Comparison of ENCODE assay signal across 8 mouse cellular contexts in the genomic region with DNA sequence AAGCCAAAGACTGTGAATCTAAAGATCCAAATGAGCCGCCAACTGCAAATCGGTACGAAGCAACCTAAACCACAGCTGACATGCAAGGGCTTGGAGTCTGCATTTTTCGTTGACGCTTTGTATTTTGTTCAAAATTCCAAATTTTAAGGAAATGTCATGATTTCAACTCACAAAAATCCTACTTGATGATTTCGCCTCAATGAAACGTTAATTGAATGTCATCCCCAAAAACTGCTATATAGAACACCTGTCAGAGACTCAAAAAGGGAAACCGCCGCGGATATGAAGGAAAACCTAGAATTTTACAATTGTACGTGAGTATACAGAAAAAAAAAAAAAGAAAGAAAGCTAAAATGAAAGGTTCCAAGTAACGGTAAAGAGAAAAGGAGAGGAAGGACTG. TPM values are rescaled to one million over a fixed set of nuclear protein-coding genes. Genes with fewer than 3 reads are reported as not detected.
DNase-seq lines count a peak whose midpoint lies in the region; ATAC-seq and TF ChIP-seq lines count a peak whose summit lies in the region.

No protein-coding gene starts in this region.

- H3K4me2 ChIP-seq in kidney, postnatal 0 days (ENCODE audit: low read length): peak overlapping the region; percentile 72
- H3K4me2 ChIP-seq in hindbrain, embryonic 16.5 days (ENCODE audit: low read length): peak overlapping the region; percentile 62
- peak overlapping the region; percentile 68 for H3K4me2 ChIP-seq in midbrain, embryonic 16.5 days (ENCODE audit: low read length)

- H3K27ac ChIP-seq in kidney, postnatal 0 days: peak overlapping the region; percentile 93
- peak overlapping the region; percentile 99 for H3K27ac ChIP-seq in embryonic facial prominence, embryonic 10.5 days (replicated peaks)
- peak overlapping the region; percentile 100; the same call in 1 of the 2 replicates for H3K27ac ChIP-seq in hindbrain, embryonic 16.5 days (ENCODE audit: low read depth, low read length)
- H3K27ac ChIP-seq in midbrain, embryonic 16.5 days (ENCODE audit: low read length): peak overlapping the region; percentile 99

- H3K27me3 ChIP-seq in kidney, postnatal 0 days (ENCODE audit: insufficient read depth, low read length): no peaks in the 10 kb centered on the region
- H3K27me3 ChIP-seq in embryonic facial prominence, embryonic 10.5 days (replicated peaks; ENCODE audit: low read depth, poor library complexity, severe bottlenecking): no peaks in the 10 kb centered on the region
- H3K27me3 ChIP-seq in hindbrain, embryonic 16.5 days (replicated peaks; ENCODE audit: control insufficient read depth, insufficient read depth, low read length): no peaks in the 10 kb centered on the region
- no peaks in the 10 kb centered on the region for H3K27me3 ChIP-seq in midbrain, embryonic 16.5 days (ENCODE audit: control insufficient read depth, insufficient read depth, low read depth, low read length)

- H3K9me3 ChIP-seq in kidney, postnatal 0 days (replicated peaks; ENCODE audit: low read length): no peaks in the 10 kb centered on the region
- H3K9me3 ChIP-seq in embryonic facial prominence, embryonic 10.5 days: no peaks in the 10 kb centered on the region
- H3K9me3 ChIP-seq in hindbrain, embryonic 16.5 days (ENCODE audit: control insufficient read depth, low read length): no peaks in the 10 kb centered on the region
- H3K9me3 ChIP-seq in midbrain, embryonic 16.5 days (replicated peaks; ENCODE audit: control insufficient read depth, low read length, poor library complexity, severe bottlenecking): no peaks in the 10 kb centered on the region

- H3K4me1 ChIP-seq in kidney, postnatal 0 days (replicated peaks; ENCODE audit: insufficient read depth, low read length): 0 out of 2 replicates have a peak, but pooled peaks cover 4% of the 10 kb centered on the region
- peaks cover 48% of the 10 kb centered on the region for H3K4me1 ChIP-seq in embryonic facial prominence, embryonic 10.5 days
- peaks cover 15% of the 10 kb centered on the region for H3K4me1 ChIP-seq in hindbrain, embryonic 16.5 days (ENCODE audit: control insufficient read depth, insufficient read depth, low read depth, low read length)
- H3K4me1 ChIP-seq in midbrain, embryonic 16.5 days (ENCODE audit: control insufficient read depth, insufficient read depth, low read length): peaks cover 30% of the 10 kb centered on the region

- no peak for TF ChIP-seq CTCF in kidney, postnatal 0 days (IDR thresholded peaks at IDR 0.05; ENCODE audit: low read depth)

- ATAC-seq in kidney, postnatal 0 days (replicated peaks; ENCODE audit: low FRiP score, low read depth): no peak
- no peak for ATAC-seq in hindbrain, embryonic 16.5 days
- ATAC-seq in midbrain, embryonic 16.5 days: no peak

- no peak for DNase-seq in kidney, postnatal 0 days (ENCODE audit: low spot score)
- DNase-seq in kidney, postnatal 4 days: no peak
- DNase-seq in embryonic facial prominence, embryonic 10.5 days (ENCODE audit: low spot score): no peak
- no peak for DNase-seq in frontal cortex, postnatal 36 days (ENCODE audit: low spot score in 2 of 2)
- DNase-seq in adrenal gland, postnatal 4 days (ENCODE audit: low spot score in 2 of 2): no peak
- DNase-seq in kidney, adult 18-20 months: no peak

- H3K4me3 ChIP-seq in kidney, postnatal 0 days (replicated peaks; ENCODE audit: low read depth, low read length): peak overlapping the region; percentile 92
- H3K4me3 ChIP-seq in embryonic facial prominence, embryonic 10.5 days: peak overlapping the region; percentile 96
- H3K4me3 ChIP-seq in hindbrain, embryonic 16.5 days (ENCODE audit: low read length): peak overlapping the region; percentile 91
- H3K4me3 ChIP-seq in midbrain, embryonic 16.5 days (ENCODE audit: low read depth, low read length): peak overlapping the region; percentile 90

- peaks cover 18% of the 10 kb centered on the region for H3K36me3 ChIP-seq in kidney, postnatal 0 days (ENCODE audit: insufficient read depth, low read length)
- H3K36me3 ChIP-seq in embryonic facial prominence, embryonic 10.5 days (replicated peaks): peaks cover 43% of the 10 kb centered on the region
- no peaks in the 10 kb centered on the region; the same call in 1 of the 2 replicates for H3K36me3 ChIP-seq in hindbrain, embryonic 16.5 days (ENCODE audit: control insufficient read depth, insufficient read depth, low read length)
- peaks cover 8% of the 10 kb centered on the region for H3K36me3 ChIP-seq in midbrain, embryonic 16.5 days (ENCODE audit: control insufficient read depth, insufficient read depth, low read length)

- peak overlapping the region; percentile 94 for H3K9ac ChIP-seq in kidney, postnatal 0 days (ENCODE audit: low read depth, low read length)
- peak overlapping the region; percentile 98 for H3K9ac ChIP-seq in hindbrain, embryonic 16.5 days (ENCODE audit: low read depth, low read length)
- H3K9ac ChIP-seq in midbrain, embryonic 16.5 days (ENCODE audit: low read depth, low read length): peak overlapping the region; percentile 93

- 16% methylated on average over 12 of the region's 12 CpGs for WGBS in kidney, postnatal 0 days
- WGBS in embryonic facial prominence, embryonic 10.5 days: 29% methylated on average over 12 of the region's 12 CpGs
- WGBS in hindbrain, embryonic 16.5 days: 14% methylated on average over 12 of the region's 12 CpGs
- WGBS in midbrain, embryonic 16.5 days: 10% methylated on average over 12 of the region's 12 CpGs

RNA-seq across cellular contexts. Expression of a gene that starts 1.0 kb away (rescaled TPM):
- polyA plus RNA-seq in kidney, postnatal 0 days (2015; fragmentation: Nextera tagmentation; extraction: Ambion mirVana): 104 and 105 TPM in 2 replicates
- polyA plus RNA-seq in embryonic facial prominence, embryonic 10.5 days (2016; fragmentation: Nextera tagmentation; extraction: Ambion mirVana): 259 and 278 TPM in 2 replicates
- polyA plus RNA-seq in hindbrain, embryonic 16.5 days (2015; fragmentation: Nextera tagmentation; extraction: Ambion mirVana): 227 and 245 TPM in 2 replicates
- 284 and 290 TPM in 2 replicates for polyA plus RNA-seq in midbrain, embryonic 16.5 days (2015; fragmentation: Nextera tagmentation; extraction: Ambion mirVana)
- total RNA-seq in adrenal gland, postnatal 4 days (2021): 10 to 100 TPM; 79.9 to 95.3 TPM

RNA-seq across cellular contexts. Expression of a gene that starts 40.1 kb away (rescaled TPM):
- polyA plus RNA-seq in kidney, postnatal 0 days (2015; fragmentation: Nextera tagmentation; extraction: Ambion mirVana): 2.4 and 2.5 TPM in 2 replicates
- 5.5 and 6.1 TPM in 2 replicates for polyA plus RNA-seq in embryonic facial prominence, embryonic 10.5 days (2016; fragmentation: Nextera tagmentation; extraction: Ambion mirVana)
- 3.3 and 3.7 TPM in 2 replicates for polyA plus RNA-seq in hindbrain, embryonic 16.5 days (2015; fragmentation: Nextera tagmentation; extraction: Ambion mirVana)
- 3.5 TPM in 2 replicates for polyA plus RNA-seq in midbrain, embryonic 16.5 days (2015; fragmentation: Nextera tagmentation; extraction: Ambion mirVana)
- total RNA-seq in adrenal gland, postnatal 4 days (2021): 1 to 10 TPM; 3.3 to 3.5 TPM
